Mouse (Mus musculus) olfactory bulb, adult 2 months (tissue): ENCODE results near the gene Imp3.

Experiments
- CTCF ChIP-seq: fragments of 200-500 bp; IDR thresholded peaks from 2 replicates; pipeline ENCODE4 v1.5.1; 2012; ENCODE audit warnings: low read depth, mild to moderate bottlenecking, low read length, moderate library complexity; ENCODE audit not compliant: insufficient read depth
- POLR2A ChIP-seq: fragments of 200-500 bp; IDR thresholded peaks from 2 replicates; pipeline ENCODE4 v1.6.1; 2012; ENCODE audit warnings: mild to moderate bottlenecking, low read depth, low read length, moderate library complexity; ENCODE audit not compliant: insufficient read depth

- TF ChIP-seq POLR2A = no peak
- TF ChIP-seq CTCF = no peak
These were observed 24.3 kb downstream of the Imp3 start for GRCm38 (mm10) chr9:56961591-56961990.
